Mouse (Mus musculus) spleen, postnatal 0 days (tissue): ENCODE measurements around the gene Slc41a1. TPM values are rescaled to one million over a fixed set of nuclear protein-coding genes. Genes with fewer than 3 reads are reported as not detected.

Experiments
- polyA plus RNA-seq: library from polyadenylated mRNA; unstranded; fragments of >200 nt; fragmentation: Nextera tagmentation; extraction: Ambion mirVana; gene quantifications from 2 replicates; pipeline ENCODE4 v1.2.1, GENCODE M21; 2015

Slc41a1 gene
- polyA plus RNA-seq: 2.2 and 3.3 TPM in 2 replicates

DNA sequence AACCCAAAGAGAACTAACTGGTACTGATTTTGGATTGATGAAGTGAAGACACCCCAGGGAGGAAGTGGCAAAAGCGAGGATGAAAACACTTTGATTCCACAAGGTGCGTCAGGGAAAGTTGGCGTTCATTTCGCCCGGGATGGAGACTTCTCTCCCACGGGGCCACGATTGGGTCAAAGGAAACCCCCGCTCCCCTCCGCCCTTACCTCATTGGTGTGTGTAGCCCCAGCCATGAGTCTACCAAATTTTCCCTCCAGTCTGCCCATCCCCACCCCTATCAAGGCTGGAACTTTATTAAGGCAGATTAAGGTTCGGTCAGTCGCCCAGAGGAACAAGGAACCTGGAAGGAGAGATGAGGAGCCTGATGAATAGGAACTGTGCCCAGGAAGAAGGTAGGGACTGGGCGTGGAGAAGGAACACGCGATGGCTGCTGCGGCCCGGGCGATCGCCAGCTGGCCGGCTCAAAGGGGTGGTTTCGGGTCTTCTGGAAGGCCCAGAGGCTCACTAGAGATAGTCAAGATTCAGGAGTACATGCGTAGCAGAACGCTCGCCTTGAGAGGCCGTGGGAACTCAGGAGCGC lies at the start of gene Slc41a1:
TSS of gene Slc41a1 (plus strand) at position 287 of the 580 bp plus-strand sequence.

DNA sequence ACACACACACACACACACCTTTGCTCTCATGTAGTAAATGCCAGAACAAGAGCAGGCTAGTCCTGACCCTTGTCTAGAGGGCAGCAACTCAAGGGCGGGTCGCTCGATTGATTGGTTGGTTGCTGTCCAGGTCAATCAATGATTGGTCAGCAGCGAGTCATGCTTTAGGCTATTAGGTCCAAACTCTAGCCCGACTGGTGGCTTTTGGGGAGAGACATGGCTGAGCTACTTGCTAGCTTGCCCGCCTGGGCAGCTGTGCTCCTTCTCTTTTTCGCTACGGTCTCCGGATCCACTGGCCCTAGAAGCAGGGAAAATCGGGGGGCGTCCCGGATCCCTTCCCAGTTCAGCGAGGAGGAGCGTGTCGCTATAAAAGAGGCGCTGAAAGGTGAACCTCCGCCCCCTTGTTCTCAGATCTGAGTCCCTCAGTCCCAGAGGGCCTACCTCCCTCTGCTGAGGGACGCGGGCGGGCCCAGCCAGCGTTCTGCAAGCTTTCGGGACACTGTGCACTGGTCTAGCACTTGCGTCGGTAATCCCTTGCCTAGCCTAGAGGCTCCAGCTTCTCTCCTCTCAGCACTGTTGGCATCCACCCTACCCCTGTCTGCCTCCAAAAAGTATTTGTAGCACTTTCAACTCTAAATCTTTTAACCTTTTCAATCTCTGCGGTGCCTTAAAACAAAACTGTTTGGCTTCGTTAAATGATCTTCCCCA lies 29.9 kb upstream of the Slc41a1 start, which contains the start of gene Pm20d1:
TSS of gene Pm20d1 (plus strand) at position 180 of the 708 bp plus-strand sequence.

DNA sequence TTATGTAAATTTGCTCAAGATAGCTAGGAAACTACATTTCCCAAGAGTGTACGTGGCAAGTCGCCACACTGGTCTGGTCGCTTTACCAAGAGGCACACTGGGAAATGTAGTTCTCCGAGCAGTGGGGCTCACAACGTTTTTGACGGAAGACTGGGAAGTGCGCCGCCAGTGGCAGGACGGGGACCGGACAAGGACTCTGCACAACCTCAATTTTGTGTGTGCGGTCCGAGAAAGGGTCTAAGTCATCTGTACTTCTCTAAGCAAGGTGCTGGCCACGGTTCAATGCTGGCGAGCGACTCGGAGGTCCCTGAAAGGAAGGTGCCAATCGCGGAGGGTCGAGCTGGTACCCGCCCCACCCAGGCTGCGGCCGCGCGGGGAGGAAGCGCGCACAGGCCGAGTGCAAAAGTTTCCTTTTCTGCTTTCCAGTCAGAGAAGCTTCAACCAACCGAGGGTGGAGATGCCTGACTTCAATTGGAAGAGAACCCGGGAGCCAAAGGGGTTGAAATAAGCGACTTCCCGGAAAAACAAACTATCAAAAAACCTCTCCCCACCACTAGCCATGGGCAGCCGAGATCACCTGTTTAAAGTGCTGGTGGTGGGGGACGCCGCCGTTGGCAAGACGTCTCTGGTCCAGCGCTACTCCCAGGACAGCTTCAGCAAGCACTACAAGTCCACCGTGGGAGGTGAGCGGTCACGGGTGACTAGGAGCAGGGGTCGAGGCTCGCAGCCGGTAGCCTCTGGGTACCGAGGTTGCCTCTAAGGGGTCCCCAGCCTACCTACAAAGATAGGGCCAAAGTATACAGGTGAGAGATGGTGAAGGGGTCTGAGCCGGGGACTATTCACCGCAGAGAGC lies 40.0 kb downstream of the Slc41a1 start, which contains the start of gene Rab29:
TSS of gene Rab29 (plus strand) at position 132 of the 853 bp plus-strand sequence.

Other genes with a start within 250 kb of the Slc41a1 start
- gene Avpr1b, start 228.3 kb upstream of the Slc41a1 start, polyA plus RNA-seq: not detected in 2 replicates
- 184 and 219 TPM in 2 replicates for gene Ctse, start 189.2 kb upstream of the Slc41a1 start, polyA plus RNA-seq
- 5.3 and 5.9 TPM in 2 replicates for gene Rab7b, start 138.8 kb upstream of the Slc41a1 start, polyA plus RNA-seq
- gene Slc26a9, start 83.5 kb upstream of the Slc41a1 start, polyA plus RNA-seq: 0.04 and 0.10 TPM in 2 replicates
- 0.05 and 0.08 TPM in 2 replicates for gene Pm20d1, start 30.1 kb upstream of the Slc41a1 start, polyA plus RNA-seq
- 19.8 and 24.5 TPM in 2 replicates for gene Rab29, start 39.7 kb downstream of the Slc41a1 start, polyA plus RNA-seq
- 58.0 and 58.9 TPM in 2 replicates for gene Nucks1, start 83.0 kb downstream of the Slc41a1 start, polyA plus RNA-seq
- gene Slc45a3, start 135.5 kb downstream of the Slc41a1 start, polyA plus RNA-seq: 6.1 and 12.0 TPM in 2 replicates
- gene Elk4, start 180.1 kb downstream of the Slc41a1 start, polyA plus RNA-seq: 19.8 and 21.9 TPM in 2 replicates
- 4.3 and 6.4 TPM in 2 replicates for gene Mfsd4a, start 240.6 kb downstream of the Slc41a1 start, polyA plus RNA-seq